Mouse (Mus musculus) kidney, embryonic 16.5 days (tissue): ENCODE measurements around the gene Zfp113. TPM values are rescaled to one million over a fixed set of nuclear protein-coding genes. Genes with fewer than 3 reads are reported as not detected.

Source experiments
- ATAC-seq: fragments of 200-750 bp; cut with Nextera tagmentation; 2 replicates; pipeline ENCODE4 v1.8.0; 2017; ENCODE audit warnings: moderate TSS enrichment; ENCODE audit not compliant: low FRiP score, low TSS enrichment
- H3K27ac ChIP-seq: fragments of 300-500 bp; sonication (generic); 2 replicates; pipeline ENCODE4 v1.5.1; 2014; ENCODE audit warnings: low read length
- H3K27me3 ChIP-seq: fragments of 300-500 bp; sonication (generic); 2 replicates; pipeline ENCODE4 v1.6.1; 2014; ENCODE audit warnings: low read length, control low read depth, mixed read lengths; ENCODE audit not compliant: insufficient read depth
- H3K36me3 ChIP-seq: fragments of 300-500 bp; sonication (generic); 2 replicates; pipeline ENCODE4 v1.6.1; 2014; ENCODE audit warnings: low read length, control low read depth, mixed read lengths; ENCODE audit not compliant: insufficient read depth
- H3K4me1 ChIP-seq: fragments of 300-500 bp; sonication (generic); 2 replicates; pipeline ENCODE4 v1.6.1; 2014; ENCODE audit warnings: low read length, control low read depth, mixed read lengths; ENCODE audit not compliant: insufficient read depth
- H3K4me2 ChIP-seq: fragments of 300-500 bp; sonication (generic); replicated peaks from 2 replicates; pipeline ENCODE4 v1.6.1; 2014; ENCODE audit warnings: low read depth, low read length
- H3K4me3 ChIP-seq: fragments of 300-500 bp; sonication (generic); 2 replicates; pipeline ENCODE4 v1.5.1; 2014; ENCODE audit warnings: mild to moderate bottlenecking, low read length
- H3K9ac ChIP-seq: fragments of 300-500 bp; sonication (generic); replicated peaks from 2 replicates; pipeline ENCODE4 v1.6.1; 2014; ENCODE audit warnings: low read length
- H3K9me3 ChIP-seq: fragments of 300-500 bp; sonication (generic); 2 replicates; pipeline ENCODE4 v1.6.1; 2016; ENCODE audit warnings: low read length, control low read depth
- WGBS: fragments of 180-500 bp; shearing (Covaris S2); extraction: QIAGEN DNeasy Blood & Tissue Kit; methylation state at CpG from one replicate; pipeline ENCODE4 v1.1.7; 2014; 5-methylcytosine and 5-hydroxymethylcytosine counted together
- polyA plus RNA-seq: library from polyadenylated mRNA; unstranded; fragments of >200 nt; fragmentation: Nextera tagmentation; extraction: Ambion mirVana; gene quantifications from 2 replicates; pipeline ENCODE4 v1.2.1, GENCODE M21; 2015

Gene Zfp113
- polyA plus RNA-seq, 1 experiment from 2014 or later, result 22.1 TPM

DNA sequence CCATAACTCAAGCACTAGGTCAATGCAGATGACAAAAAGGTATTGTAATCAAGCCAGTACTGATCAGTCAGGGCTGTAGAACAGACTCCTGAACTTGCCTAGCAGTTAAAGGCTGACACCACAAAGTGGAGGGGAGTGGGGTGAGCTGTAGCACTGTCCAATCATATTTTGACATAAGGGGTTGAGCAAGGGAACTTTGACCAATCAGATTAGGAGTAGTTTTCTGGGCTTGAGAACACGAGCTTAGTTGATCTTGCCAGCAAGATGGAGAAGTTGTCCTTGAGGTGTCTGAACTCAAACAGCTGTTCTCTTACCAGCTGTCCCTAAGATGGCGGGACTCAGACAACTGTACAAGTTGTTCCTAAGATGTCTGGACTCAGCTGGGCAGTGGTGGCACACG lies 17.7 kb upstream of the Zfp113 start:
- ATAC-seq, result no peak
- peak overlapping the region; percentile 83; the same call in 1 of the 2 replicates for H3K4me3 ChIP-seq
- no peak overlapping the region for H3K27ac ChIP-seq
- WGBS, result 73% methylated on average over 3 of the region's 3 CpGs
- H3K4me1 ChIP-seq, result peaks cover 11% of the 10 kb centered on the region
- peak overlapping the region; percentile 89; the same call in 1 of the 2 replicates for H3K4me2 ChIP-seq
- peaks cover 42% of the 10 kb centered on the region for H3K36me3 ChIP-seq
- no peak overlapping the region for H3K9ac ChIP-seq
- H3K27me3 ChIP-seq, result no peaks in the 10 kb centered on the region
- H3K9me3 ChIP-seq, result no peaks in the 10 kb centered on the region

- peaks cover 42% of the 10 kb centered on the region for H3K36me3 ChIP-seq
These were observed 16.3 kb upstream of the Zfp113 start, which contains the start of the genes Ap4m1 and Mcm7 for GRCm38 (mm10) chr5:138171695-138172491. Gene Ap4m1 (plus strand): TSS chr5:138172002. Gene Mcm7 (minus strand): TSS chr5:138172422.

DNA sequence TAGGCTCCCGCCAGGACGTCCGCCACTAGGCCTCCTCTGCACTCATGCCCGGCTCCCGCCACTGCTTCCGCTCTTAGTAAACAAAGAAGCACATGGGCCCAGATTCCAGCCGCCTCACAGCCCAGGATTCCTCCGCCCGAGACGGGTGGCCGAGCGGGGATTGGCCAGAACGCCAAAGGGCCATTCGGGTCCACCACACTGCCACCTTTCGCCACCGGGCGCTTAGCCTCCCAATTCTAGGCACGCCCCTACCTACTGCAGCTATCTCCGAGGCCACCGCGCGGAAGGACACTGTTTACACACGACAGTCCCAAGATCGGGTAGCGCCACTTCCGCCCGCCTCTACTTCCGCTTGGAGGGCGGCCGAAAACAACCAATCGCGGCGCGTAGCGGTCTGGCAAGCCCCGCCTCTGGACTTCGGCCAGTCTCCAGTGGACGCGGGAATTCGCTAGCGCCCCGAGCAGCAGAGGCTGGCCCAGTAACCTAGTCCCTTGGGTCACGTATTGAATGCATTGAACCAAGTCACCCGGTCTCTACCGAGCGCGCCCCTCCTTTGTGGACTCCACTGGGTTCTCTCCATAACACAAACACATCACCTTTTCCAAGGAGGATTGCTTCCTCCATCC lies 15.5 kb upstream of the Zfp113 start:
- H3K27ac ChIP-seq, result peak overlapping the region; percentile 97
- under 1% methylated on average over 47 of the region's 47 CpGs for WGBS
- peak overlapping the region; percentile 89 for H3K4me2 ChIP-seq
- ATAC-seq, result peak; percentile 90
- peak overlapping the region; percentile 79 for H3K9ac ChIP-seq
- H3K4me3 ChIP-seq, result peak overlapping the region; percentile 83
- peaks cover 11% of the 10 kb centered on the region for H3K4me1 ChIP-seq
- peaks cover 43% of the 10 kb centered on the region for H3K36me3 ChIP-seq
- H3K9me3 ChIP-seq, result no peaks in the 10 kb centered on the region
- no peaks in the 10 kb centered on the region for H3K27me3 ChIP-seq

More at GRCm38 (mm10) chr5:138171695-138172491, 16.3 kb upstream of the Zfp113 start, which contains the start of the genes Ap4m1 and Mcm7:
- Histone ChIP-seq H3K27me3 (no peaks in the 10 kb centered on the region), H3K9ac (peak within 1 kb of the TSS; percentile 79), H3K4me2 (peak within 1 kb of the TSS; percentile 89), H3K9me3 (no peaks in the 10 kb centered on the region), H3K4me3 (peak within 1 kb of the TSS; percentile 83), H3K4me1 (peaks cover 11% of the 10 kb centered on the region), H3K27ac (peak within 1 kb of the TSS; percentile 97)
- ATAC-seq, result peak; percentile 95
- under 1% methylated on average over 54 of the region's 54 CpGs for WGBS

GRCm38 (mm10) chr5:138165594-138165993 lies 10.1 kb upstream of the Zfp113 start:
- H3K9ac ChIP-seq, result no peak overlapping the region
- H3K27ac ChIP-seq, result no peak overlapping the region
- H3K4me2 ChIP-seq, result no peak overlapping the region
- peaks cover 61% of the 10 kb centered on the region for H3K36me3 ChIP-seq
- H3K27me3 ChIP-seq, result no peaks in the 10 kb centered on the region
- peaks cover 16% of the 10 kb centered on the region for H3K4me1 ChIP-seq
- no peak for ATAC-seq
- H3K4me3 ChIP-seq, result no peak overlapping the region
- H3K9me3 ChIP-seq, result no peaks in the 10 kb centered on the region
- whole genome bisulfite sequencing, result 62% methylated on average over 8 of the region's 8 CpGs

- H3K4me3 ChIP-seq, result no peak overlapping the region
- H3K4me2 ChIP-seq, result no peak overlapping the region
- no peaks in the 10 kb centered on the region for H3K9me3 ChIP-seq
- H3K4me1 ChIP-seq, result peaks cover 12% of the 10 kb centered on the region
- WGBS, result 63% methylated on average over 10 of the region's 10 CpGs
- no peaks in the 10 kb centered on the region for H3K27me3 ChIP-seq
- H3K27ac ChIP-seq, result no peak overlapping the region
- H3K9ac ChIP-seq, result no peak overlapping the region
- ATAC-seq, result no peak
- H3K36me3 ChIP-seq, result peaks cover 61% of the 10 kb centered on the region
These were observed 8.1 kb upstream of the Zfp113 start for GRCm38 (mm10) chr5:138163610-138164009.

- 69% methylated on average over 6 of the region's 6 CpGs for WGBS
These were observed 7.5 kb upstream of the Zfp113 start for GRCm38 (mm10) chr5:138163046-138163445.

DNA sequence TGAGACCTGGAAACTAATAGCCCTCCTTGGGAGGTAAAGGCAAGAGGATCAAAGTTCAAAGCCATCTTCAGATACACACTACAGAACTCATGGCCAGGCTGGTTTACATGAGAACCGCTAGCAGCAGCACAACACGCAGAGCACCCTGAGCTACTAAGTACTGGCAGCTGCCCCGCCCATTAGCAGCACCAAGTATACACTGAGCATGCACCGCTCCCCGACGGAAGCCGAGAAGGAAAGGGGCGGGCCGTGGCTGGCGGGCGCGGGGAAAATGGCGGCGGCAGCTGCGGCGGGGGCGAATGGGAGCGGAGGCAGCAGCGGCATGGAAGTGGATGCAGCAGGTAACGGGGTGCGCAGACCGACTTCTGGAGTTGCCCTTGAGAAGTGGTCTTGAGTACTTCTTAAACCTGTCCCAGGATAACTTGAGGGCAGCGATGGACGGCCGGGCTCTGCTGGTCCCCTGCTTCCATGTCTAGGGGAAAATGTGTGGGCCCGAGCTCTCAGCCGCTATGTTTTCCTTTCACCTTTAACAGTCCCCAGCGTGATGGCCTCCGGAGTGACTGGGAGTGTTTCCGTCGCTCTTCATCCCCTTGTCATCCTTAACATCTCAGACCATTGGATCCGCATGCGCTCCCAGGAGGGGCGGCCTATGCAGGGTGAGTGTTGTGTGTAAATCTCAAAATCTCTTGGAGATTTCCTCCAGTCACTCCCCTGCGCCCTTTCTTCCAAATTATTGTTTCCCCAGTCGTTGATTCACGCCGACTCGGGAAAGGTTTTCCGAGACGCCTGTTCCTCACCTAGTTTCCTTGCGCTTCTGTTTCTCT lies 5.5 kb upstream of the Zfp113 start, which contains the start of gene Cops6:
Gene Cops6, plus strand, starts transcription at position 230 of the 824 bp plus-strand sequence.
- peak; percentile 96 for ATAC-seq
- Histone ChIP-seq H3K4me2 (peak within 1 kb of the TSS; percentile 60), H3K4me1 (peaks cover 12% of the 10 kb centered on the region)

More at GRCm38 (mm10) chr5:138163046-138163445, 7.5 kb upstream of the Zfp113 start:
- H3K4me1 ChIP-seq, result peaks cover 12% of the 10 kb centered on the region
- no peak overlapping the region for H3K4me3 ChIP-seq
- H3K27ac ChIP-seq, result no peak overlapping the region
- no peak overlapping the region for H3K9ac ChIP-seq
- H3K36me3 ChIP-seq, result peaks cover 56% of the 10 kb centered on the region
- no peak for ATAC-seq
- no peaks in the 10 kb centered on the region for H3K27me3 ChIP-seq
- no peak overlapping the region for H3K4me2 ChIP-seq
- no peaks in the 10 kb centered on the region for H3K9me3 ChIP-seq

DNA sequence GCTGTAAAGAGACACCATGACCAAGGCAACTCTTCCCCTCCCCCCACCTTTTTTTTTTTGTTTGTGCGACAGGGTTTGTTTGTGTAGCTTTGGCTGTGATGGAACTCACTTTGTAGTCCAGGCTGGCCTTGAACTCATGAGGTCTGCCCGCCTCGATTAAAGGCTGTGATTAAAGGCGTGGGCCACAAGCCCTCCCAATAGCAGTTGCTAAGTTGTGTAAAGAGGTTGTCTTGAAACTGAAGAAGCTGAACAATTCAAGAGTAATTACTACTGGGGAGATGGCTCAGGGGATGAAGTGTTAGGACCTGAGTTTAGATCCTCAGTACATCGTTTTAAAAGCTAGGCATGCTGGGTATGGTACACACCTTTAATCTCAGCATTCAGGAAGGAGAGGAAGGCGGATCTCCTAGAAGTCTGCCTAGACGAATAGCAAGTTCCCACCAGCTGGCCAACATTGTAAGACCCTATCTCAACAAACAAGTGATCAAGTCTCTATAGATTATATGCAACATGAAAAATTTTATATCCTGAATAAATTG lies 4.7 kb upstream of the Zfp113 start:
- peak overlapping the region; percentile 92 for H3K4me3 ChIP-seq
- 68% methylated on average over 7 of the region's 7 CpGs for whole genome bisulfite sequencing
- no peak for ATAC-seq
- H3K27ac ChIP-seq, result peak overlapping the region; percentile 71; the same call in 1 of the 2 replicates
- H3K4me1 ChIP-seq, result peaks cover 12% of the 10 kb centered on the region
- H3K36me3 ChIP-seq, result peaks cover 30% of the 10 kb centered on the region
- no peaks in the 10 kb centered on the region for H3K27me3 ChIP-seq
- peak overlapping the region; percentile 60 for H3K4me2 ChIP-seq
- peak overlapping the region; percentile 92 for H3K9ac ChIP-seq
- no peaks in the 10 kb centered on the region for H3K9me3 ChIP-seq

More for the DNA sequence above, 5.5 kb upstream of the Zfp113 start, which contains the start of gene Cops6:
- Histone ChIP-seq H3K36me3 (peaks cover 37% of the 10 kb centered on the region), H3K27ac (peak within 1 kb of the TSS; percentile 76), H3K27me3 (no peaks in the 10 kb centered on the region), H3K9ac (peak within 1 kb of the TSS; percentile 92), H3K9me3 (no peaks in the 10 kb centered on the region), H3K4me3 (peak within 1 kb of the TSS; percentile 92)
- WGBS, result under 1% methylated on average over 42 of the region's 42 CpGs

DNA sequence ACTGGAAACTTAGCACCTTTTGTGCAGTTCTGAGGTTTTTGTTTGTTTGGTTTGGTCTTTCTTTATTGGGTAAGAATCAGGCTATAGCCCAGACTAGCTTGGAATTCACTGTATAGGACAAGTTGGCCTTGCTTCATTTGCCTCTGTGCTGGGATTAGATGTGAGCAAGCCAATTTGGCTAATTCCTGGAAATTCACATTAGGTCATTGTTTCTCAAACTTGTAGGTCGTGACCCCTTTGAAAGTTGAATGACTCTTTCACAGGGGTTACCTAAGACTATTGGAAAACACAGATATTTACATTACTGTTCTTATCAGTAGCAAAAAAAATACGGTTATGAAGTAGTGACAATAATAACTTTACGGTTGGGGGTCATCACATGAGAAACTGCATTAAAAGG lies 1.2 kb downstream of the Zfp113 start:
- WGBS, result 84% methylated on average over 3 of the region's 3 CpGs
- ATAC-seq, result no peak
- peaks cover 9% of the 10 kb centered on the region; the same call in 1 of the 2 replicates for H3K4me1 ChIP-seq
- H3K4me3 ChIP-seq, result peak overlapping the region; percentile 83
- H3K9me3 ChIP-seq, result no peaks in the 10 kb centered on the region
- H3K36me3 ChIP-seq, result peaks cover 24% of the 10 kb centered on the region
- 0 out of 2 replicates have a peak overlapping the region, but pooled peaks have one; percentile 97 for H3K9ac ChIP-seq
- H3K27ac ChIP-seq, result no peak overlapping the region
- H3K4me2 ChIP-seq, result peak overlapping the region; percentile 80
- no peaks in the 10 kb centered on the region for H3K27me3 ChIP-seq
